Mouse (Mus musculus) kidney, adult 8-10 months (tissue): ENCODE data around the gene Clec12b.

Source experiments
- DNase-seq, 2 experiments: peaks; one replicate each; pipeline ENCODE4 v3.0.0; 2022

Clec12b gene

GRCm38 (mm10) chr6:129385774-129386173, at the start of gene Clec12b:
TSS of gene Clec12b (minus strand) at chr6:129385874.
- no peak for DNase-seq

- no peak for DNase-seq
Observed at GRCm38 (mm10) chr6:129434239-129434638, 48.6 kb upstream of the Clec12b start.

- DNase-seq, result no peak
Observed at GRCm38 (mm10) chr6:129427281-129427680, 41.6 kb upstream of the Clec12b start.

GRCm38 (mm10) chr6:129425812-129426211, 40.1 kb upstream of the Clec12b start:
- DNase-seq, result peak; percentile 46 to 61

- DNase-seq, result no peak
Observed at GRCm38 (mm10) chr6:129425217-129425616, 39.5 kb upstream of the Clec12b start.

GRCm38 (mm10) chr6:129423734-129424072, 38.0 kb upstream of the Clec12b start:
- peak; percentile 76 to 90 for DNase-seq

GRCm38 (mm10) chr6:129423040-129423733, 37.5 kb upstream of the Clec12b start:
- DNase-seq, result peak in 1 of 2 experiments; percentile 15

- no peak for DNase-seq
Observed at GRCm38 (mm10) chr6:129422311-129422710, 36.6 kb upstream of the Clec12b start.

GRCm38 (mm10) chr6:129414177-129414576, 28.5 kb upstream of the Clec12b start:
- DNase-seq, result no peak

- no peak for DNase-seq
Observed at GRCm38 (mm10) chr6:129408562-129408961, 22.9 kb upstream of the Clec12b start, which contains the start of gene Clec9a. TSS of gene Clec9a (plus strand) at chr6:129408862.

GRCm38 (mm10) chr6:129407324-129407723, 21.6 kb upstream of the Clec12b start:
- DNase-seq, result no peak

GRCm38 (mm10) chr6:129405999-129406398, 20.3 kb upstream of the Clec12b start:
- no peak for DNase-seq

- no peak for DNase-seq
Observed at GRCm38 (mm10) chr6:129403391-129403790, 17.7 kb upstream of the Clec12b start.

GRCm38 (mm10) chr6:129402404-129402803, 16.7 kb upstream of the Clec12b start:
- DNase-seq, result no peak

GRCm38 (mm10) chr6:129399945-129400344, 14.3 kb upstream of the Clec12b start:
- DNase-seq, result peak; percentile 52 to 62

GRCm38 (mm10) chr6:129396997-129397396, 11.3 kb upstream of the Clec12b start, which contains the start of gene Clec1b:
TSS of gene Clec1b (plus strand) at chr6:129397297.
- DNase-seq, result no peak

GRCm38 (mm10) chr6:129393732-129394131, 8.1 kb upstream of the Clec12b start:
- no peak for DNase-seq

- no peak for DNase-seq
Observed at GRCm38 (mm10) chr6:129393087-129393720, 7.5 kb upstream of the Clec12b start.

- no peak for DNase-seq
Observed at GRCm38 (mm10) chr6:129385000-129385399, 674 bp downstream of the Clec12b start.

GRCm38 (mm10) chr6:129383466-129383865, 2.2 kb downstream of the Clec12b start:
- DNase-seq, result no peak

- no peak for DNase-seq
Observed at GRCm38 (mm10) chr6:129381736-129382135, 3.9 kb downstream of the Clec12b start.

GRCm38 (mm10) chr6:129380454-129380853, 5.2 kb downstream of the Clec12b start:
- DNase-seq, result no peak

GRCm38 (mm10) chr6:129374937-129375471, 10.7 kb downstream of the Clec12b start:
- DNase-seq, result no peak
